Mouse (Mus musculus) gonadal fat pad, adult 2 months (tissue): Measurements from ENCODE around the gene Mamld1. TPM values are rescaled to one million over a fixed set of nuclear protein-coding genes. Genes with fewer than 3 reads are reported as not detected.

Source experiments
- DNase-seq: peaks from one replicate; pipeline ENCODE4 v3.0.0-alpha.2; 2012; ENCODE audit warnings: low read depth
- polyA plus RNA-seq: library from polyadenylated mRNA; depleted of rRNA; stranded (reverse); fragments of >200 nt; gene quantifications from 2 replicates; pipeline ENCODE4 v1.2.3, GENCODE M21; 2012; rRNA removed

The Mamld1 gene
- polyA plus RNA-seq, 1 experiment = 8.4 TPM

GRCm38 (mm10) chrX:71131464-71131863, 81.4 kb downstream of the Mamld1 start:
- DNase-seq = no peak

- DNase-seq = peak; percentile 52
These were observed 91.3 kb downstream of the Mamld1 start for GRCm38 (mm10) chrX:71141390-71141789.

- no peak for DNase-seq
These were observed 99.5 kb downstream of the Mamld1 start for GRCm38 (mm10) chrX:71149441-71150050.

GRCm38 (mm10) chrX:71150551-71151001, 100.5 kb downstream of the Mamld1 start:
- no peak for DNase-seq

GRCm38 (mm10) chrX:71181526-71181925, 131.5 kb downstream of the Mamld1 start:
- DNase-seq = no peak

GRCm38 (mm10) chrX:71183671-71184070, 133.6 kb downstream of the Mamld1 start:
- no peak for DNase-seq

GRCm38 (mm10) chrX:71186396-71186795, 136.3 kb downstream of the Mamld1 start:
- DNase-seq = no peak

DNA sequence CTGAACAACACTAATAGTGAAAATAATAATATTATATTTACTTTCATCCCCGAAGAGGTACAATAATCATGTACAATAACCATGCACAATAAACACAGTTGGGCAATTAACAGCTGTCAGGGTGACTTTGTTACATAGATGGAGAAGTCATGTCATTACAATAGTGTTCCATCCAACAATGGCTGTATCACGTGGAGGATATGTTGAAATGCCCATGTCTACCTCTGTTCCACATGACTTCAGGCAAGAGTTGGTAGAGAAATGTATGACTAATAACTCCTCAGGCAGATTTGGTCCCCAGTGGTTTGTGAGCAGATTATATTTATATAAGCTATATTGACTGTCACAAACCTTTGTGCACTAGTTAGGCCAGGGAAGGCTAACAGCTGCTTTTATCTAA, 154.7 kb downstream of the Mamld1 start:
- DNase-seq = no peak

Other genes with a start within 250 kb of the Mamld1 start
- 3.5 and 4.1 TPM in 2 replicates for gene Mtm1, start 160.5 kb downstream of the Mamld1 start, polyA plus RNA-seq